Mouse (Mus musculus) cortical plate, adult 2 months (tissue): ENCODE measurements at regions not wholly inside any gene's neighbourhood (a gene's known extent, or its start where the extent isn't known, plus 50 kb on each side); places are given as distances from the start of the nearest gene placed in this dataset.

Source experiments
- CTCF ChIP-seq: fragments of 200-500 bp; IDR thresholded peaks from 2 replicates; pipeline ENCODE4 v1.5.1; 2011; ENCODE audit warnings: mild to moderate bottlenecking, control low read depth, low read length; ENCODE audit not compliant: insufficient read depth; ENCODE audit errors: extremely low read depth
- POLR2A ChIP-seq: fragments of 200-500 bp; IDR thresholded peaks from 2 replicates; pipeline ENCODE4 v1.6.1; 2011; ENCODE audit warnings: mild to moderate bottlenecking, low read length, control low read depth; ENCODE audit not compliant: insufficient read depth; ENCODE audit errors: extremely low read depth

DNA sequence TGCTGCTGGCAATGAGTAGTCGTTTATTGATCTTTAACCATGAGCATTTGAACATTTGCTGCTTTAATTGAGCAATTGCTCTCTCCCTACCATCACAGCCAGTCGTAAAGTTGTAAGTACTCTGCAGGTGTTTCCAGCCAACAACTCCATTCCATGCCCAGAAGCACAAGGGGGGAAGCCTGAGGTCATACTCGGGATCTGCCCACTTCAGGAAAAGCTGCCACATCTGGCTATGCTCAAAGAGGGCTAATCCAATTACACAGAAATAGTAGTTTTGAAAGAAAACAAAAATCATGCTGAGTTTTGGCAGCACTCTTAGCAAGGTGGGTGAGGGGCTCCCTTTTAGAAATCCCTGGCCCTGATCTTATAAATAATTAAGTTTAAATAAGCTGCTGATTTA is 217.0 kb downstream of the Irx1 start:
- TF ChIP-seq POLR2A (no peak), CTCF (no peak)
